Mouse (Mus musculus) heart, embryonic 13.5 days (tissue): ENCODE measurements at regions not wholly inside any gene's neighbourhood (a gene's known extent, or its start where the extent isn't known, plus 50 kb on each side); places are given as distances from the start of the nearest gene placed in this dataset.

Experiments
- ATAC-seq: fragments of 200-750 bp; cut with Nextera tagmentation; 2 replicates; pipeline ENCODE4 v1.8.0; 2017; ENCODE audit warnings: moderate TSS enrichment; ENCODE audit not compliant: insufficient number of reproducible peaks, low FRiP score, low TSS enrichment; ENCODE audit errors: extremely low read depth
- H3K27ac ChIP-seq: fragments of 300-500 bp; sonication (generic); replicated peaks from 2 replicates; pipeline ENCODE4 v1.5.1; 2015; ENCODE audit warnings: moderate library complexity, mild to moderate bottlenecking, inconsistent platforms
- H3K27me3 ChIP-seq: fragments of 300-500 bp; sonication (generic); replicated peaks from 2 replicates; pipeline ENCODE4 v1.6.1; 2015; ENCODE audit warnings: mild to moderate bottlenecking, inconsistent platforms
- H3K36me3 ChIP-seq: fragments of 300-500 bp; sonication (generic); 2 replicates; pipeline ENCODE4 v1.6.1; 2015; ENCODE audit warnings: mild to moderate bottlenecking, inconsistent platforms
- H3K4me1 ChIP-seq: fragments of 300-500 bp; sonication (generic); 2 replicates; pipeline ENCODE4 v1.6.1; 2015; ENCODE audit warnings: inconsistent platforms
- H3K4me2 ChIP-seq: fragments of 300-500 bp; sonication (generic); 2 replicates; pipeline ENCODE4 v1.6.1; 2015; ENCODE audit warnings: inconsistent platforms, mild to moderate bottlenecking, moderate library complexity
- H3K4me3 ChIP-seq: fragments of 300-500 bp; sonication (generic); 2 replicates; pipeline ENCODE4 v1.5.1; 2015; ENCODE audit warnings: moderate library complexity, mild to moderate bottlenecking, inconsistent platforms
- H3K9ac ChIP-seq: fragments of 300-500 bp; sonication (generic); 2 replicates; pipeline ENCODE4 v1.6.1; 2015; ENCODE audit warnings: inconsistent platforms, mild to moderate bottlenecking, moderate library complexity
- H3K9me3 ChIP-seq: fragments of 300-500 bp; sonication (generic); 2 replicates; pipeline ENCODE4 v1.6.1; 2016; ENCODE audit warnings: inconsistent platforms
- WGBS: fragments of 180-500 bp; shearing (Covaris S2); methylation state at CpG from one replicate; pipeline ENCODE4 v1.1.7; 2015; ENCODE audit warnings: mixed read lengths; 5-methylcytosine and 5-hydroxymethylcytosine counted together

- no peak for ATAC-seq
- H3K9me3 ChIP-seq = no peaks in the 10 kb centered on the region
- no peaks in the 10 kb centered on the region for H3K4me1 ChIP-seq
- WGBS = 52% methylated on average over 6 of the region's 6 CpGs
- H3K27me3 ChIP-seq = no peaks in the 10 kb centered on the region
- no peaks in the 10 kb centered on the region for H3K36me3 ChIP-seq
- H3K4me3 ChIP-seq = no peak overlapping the region
- no peak overlapping the region for H3K4me2 ChIP-seq
- no peak overlapping the region for H3K27ac ChIP-seq
- H3K9ac ChIP-seq = no peak overlapping the region
Measured at GRCm38 (mm10) chr16:7978466-7978865, 446.5 kb downstream of the Tmem114 start.

GRCm38 (mm10) chr16:7951616-7952015, 473.3 kb downstream of the Tmem114 start:
- ATAC-seq = no peak
- WGBS = 60% methylated on average over 2 of the region's 2 CpGs
- H3K36me3 ChIP-seq = no peaks in the 10 kb centered on the region

GRCm38 (mm10) chr16:7942333-7942732, 482.6 kb downstream of the Tmem114 start:
- Histone ChIP-seq H3K27ac (no peak overlapping the region), H3K4me2 (no peak overlapping the region), H3K4me3 (no peak overlapping the region), H3K36me3 (no peaks in the 10 kb centered on the region), H3K9ac (no peak overlapping the region), H3K9me3 (no peaks in the 10 kb centered on the region), H3K4me1 (no peaks in the 10 kb centered on the region), H3K27me3 (0 out of 2 replicates have a peak, but pooled peaks cover 3% of the 10 kb centered on the region)
- WGBS = 73% methylated on average over 2 of the region's 2 CpGs
- ATAC-seq = no peak

More at GRCm38 (mm10) chr16:7951616-7952015, 473.3 kb downstream of the Tmem114 start:
- Histone ChIP-seq H3K27me3 (no peaks in the 10 kb centered on the region), H3K27ac (no peak overlapping the region), H3K4me1 (no peaks in the 10 kb centered on the region), H3K4me2 (no peak overlapping the region), H3K9me3 (no peaks in the 10 kb centered on the region), H3K9ac (no peak overlapping the region), H3K4me3 (no peak overlapping the region)

GRCm38 (mm10) chr16:7937167-7937566, 487.8 kb downstream of the Tmem114 start:
- 0 out of 2 replicates have a peak, but pooled peaks cover 7% of the 10 kb centered on the region for H3K27me3 ChIP-seq
- no peak overlapping the region for H3K9ac ChIP-seq
- no peak overlapping the region for H3K4me2 ChIP-seq
- no peak for ATAC-seq
- H3K4me1 ChIP-seq = no peaks in the 10 kb centered on the region
- no peak overlapping the region for H3K4me3 ChIP-seq
- no peaks in the 10 kb centered on the region for H3K9me3 ChIP-seq
- 41% methylated on average over 5 of the region's 5 CpGs for WGBS
- no peaks in the 10 kb centered on the region for H3K36me3 ChIP-seq
- H3K27ac ChIP-seq = no peak overlapping the region

GRCm38 (mm10) chr16:7932322-7932721, 492.6 kb downstream of the Tmem114 start:
- H3K9ac ChIP-seq = no peak overlapping the region
- peaks cover 12% of the 10 kb centered on the region for H3K4me1 ChIP-seq
- H3K36me3 ChIP-seq = no peaks in the 10 kb centered on the region
- H3K9me3 ChIP-seq = no peaks in the 10 kb centered on the region
- no peak overlapping the region for H3K4me2 ChIP-seq
- 49% methylated on average over 4 of the region's 4 CpGs for WGBS
- no peak overlapping the region for H3K27ac ChIP-seq
- H3K4me3 ChIP-seq = no peak overlapping the region
- 0 out of 2 replicates have a peak, but pooled peaks cover 4% of the 10 kb centered on the region for H3K27me3 ChIP-seq
- ATAC-seq = no peak

- Histone ChIP-seq H3K4me1 (peaks cover 13% of the 10 kb centered on the region), H3K27me3 (0 out of 2 replicates have a peak, but pooled peaks cover 4% of the 10 kb centered on the region), H3K4me3 (no peak overlapping the region), H3K27ac (no peak overlapping the region), H3K9me3 (no peaks in the 10 kb centered on the region), H3K36me3 (no peaks in the 10 kb centered on the region), H3K9ac (no peak overlapping the region), H3K4me2 (no peak overlapping the region)
- no peak for ATAC-seq
- 84% methylated on average over 6 of the region's 6 CpGs for WGBS
Measured at GRCm38 (mm10) chr16:7931676-7932075, 493.3 kb downstream of the Tmem114 start.

GRCm38 (mm10) chr16:7929112-7929511, 495.8 kb downstream of the Tmem114 start:
- H3K9me3 ChIP-seq = no peaks in the 10 kb centered on the region
- no peak for ATAC-seq
- no peak overlapping the region for H3K4me2 ChIP-seq
- H3K27ac ChIP-seq = no peak overlapping the region
- H3K27me3 ChIP-seq = no peaks in the 10 kb centered on the region
- H3K9ac ChIP-seq = no peak overlapping the region
- H3K4me3 ChIP-seq = no peak overlapping the region
- peaks cover 13% of the 10 kb centered on the region for H3K4me1 ChIP-seq
- no peaks in the 10 kb centered on the region for H3K36me3 ChIP-seq
- WGBS = 61% methylated on average over 4 of the region's 4 CpGs

GRCm38 (mm10) chr16:7928391-7928935, 496.5 kb downstream of the Tmem114 start:
- H3K4me2 ChIP-seq = peak overlapping the region; percentile 43
- H3K9me3 ChIP-seq = no peaks in the 10 kb centered on the region
- WGBS = 68% methylated on average over 6 of the region's 6 CpGs
- no peak overlapping the region for H3K27ac ChIP-seq
- no peak for ATAC-seq
- H3K27me3 ChIP-seq = no peaks in the 10 kb centered on the region
- no peak overlapping the region for H3K4me3 ChIP-seq
- no peaks in the 10 kb centered on the region for H3K36me3 ChIP-seq
- no peak overlapping the region for H3K9ac ChIP-seq
- peaks cover 13% of the 10 kb centered on the region for H3K4me1 ChIP-seq

GRCm38 (mm10) chr16:7927756-7928155, 497.2 kb downstream of the Tmem114 start:
- Histone ChIP-seq H3K27ac (no peak overlapping the region), H3K4me2 (peak overlapping the region; percentile 43), H3K4me3 (no peak overlapping the region), H3K4me1 (peaks cover 13% of the 10 kb centered on the region), H3K36me3 (no peaks in the 10 kb centered on the region), H3K9me3 (no peaks in the 10 kb centered on the region), H3K27me3 (no peaks in the 10 kb centered on the region), H3K9ac (no peak overlapping the region)
- no peak for ATAC-seq
- WGBS = 29% methylated on average over 8 of the region's 8 CpGs

GRCm38 (mm10) chr16:7895786-7896185, 529.1 kb downstream of the Tmem114 start:
- Histone ChIP-seq H3K27me3 (no peaks in the 10 kb centered on the region), H3K9ac (no peak overlapping the region), H3K4me1 (no peaks in the 10 kb centered on the region), H3K36me3 (no peaks in the 10 kb centered on the region), H3K27ac (no peak overlapping the region), H3K4me2 (no peak overlapping the region), H3K4me3 (no peak overlapping the region), H3K9me3 (no peaks in the 10 kb centered on the region)
- no peak for ATAC-seq
- 66% methylated on average over 2 of the region's 2 CpGs for whole genome bisulfite sequencing

- Histone ChIP-seq H3K27me3 (no peaks in the 10 kb centered on the region), H3K4me3 (no peak overlapping the region), H3K4me2 (no peak overlapping the region), H3K9me3 (no peaks in the 10 kb centered on the region), H3K27ac (no peak overlapping the region), H3K4me1 (no peaks in the 10 kb centered on the region), H3K36me3 (no peaks in the 10 kb centered on the region), H3K9ac (no peak overlapping the region)
- 74% methylated on average over 5 of the region's 5 CpGs for WGBS
- no peak for ATAC-seq
Measured at GRCm38 (mm10) chr16:7892799-7893198, 532.1 kb downstream of the Tmem114 start.

- no peaks in the 10 kb centered on the region for H3K9me3 ChIP-seq
- no peak overlapping the region for H3K4me3 ChIP-seq
- no peaks in the 10 kb centered on the region for H3K4me1 ChIP-seq
- H3K9ac ChIP-seq = no peak overlapping the region
- H3K36me3 ChIP-seq = no peaks in the 10 kb centered on the region
- H3K4me2 ChIP-seq = no peak overlapping the region
- no peaks in the 10 kb centered on the region for H3K27me3 ChIP-seq
- ATAC-seq = no peak
- WGBS = 75% methylated on average over 2 of the region's 2 CpGs
- no peak overlapping the region for H3K27ac ChIP-seq
Measured at GRCm38 (mm10) chr16:7863406-7863805, 561.5 kb downstream of the Tmem114 start.
